Mouse (Mus musculus) heart, embryonic 13.5 days (tissue): Measurements from ENCODE around the gene Cnnm2. TPM values are rescaled to one million over a fixed set of nuclear protein-coding genes. Genes with fewer than 3 reads are reported as not detected.
"Not testable (repeated sequence)": the region's sequence is repeated elsewhere in the genome, so short reads cannot be mapped to it uniquely, and the experiment has no call there.

Experiments
- ATAC-seq: fragments of 200-750 bp; cut with Nextera tagmentation; 2 replicates; pipeline ENCODE4 v1.8.0; 2017; ENCODE audit warnings: moderate TSS enrichment; ENCODE audit not compliant: insufficient number of reproducible peaks, low FRiP score, low TSS enrichment; ENCODE audit errors: extremely low read depth
- H3K27ac ChIP-seq: fragments of 300-500 bp; sonication (generic); replicated peaks from 2 replicates; pipeline ENCODE4 v1.5.1; 2015; ENCODE audit warnings: moderate library complexity, mild to moderate bottlenecking, inconsistent platforms
- H3K27me3 ChIP-seq: fragments of 300-500 bp; sonication (generic); replicated peaks from 2 replicates; pipeline ENCODE4 v1.6.1; 2015; ENCODE audit warnings: mild to moderate bottlenecking, inconsistent platforms
- H3K36me3 ChIP-seq: fragments of 300-500 bp; sonication (generic); 2 replicates; pipeline ENCODE4 v1.6.1; 2015; ENCODE audit warnings: mild to moderate bottlenecking, inconsistent platforms
- H3K4me1 ChIP-seq: fragments of 300-500 bp; sonication (generic); 2 replicates; pipeline ENCODE4 v1.6.1; 2015; ENCODE audit warnings: inconsistent platforms
- H3K4me2 ChIP-seq: fragments of 300-500 bp; sonication (generic); 2 replicates; pipeline ENCODE4 v1.6.1; 2015; ENCODE audit warnings: inconsistent platforms, mild to moderate bottlenecking, moderate library complexity
- H3K4me3 ChIP-seq: fragments of 300-500 bp; sonication (generic); 2 replicates; pipeline ENCODE4 v1.5.1; 2015; ENCODE audit warnings: moderate library complexity, mild to moderate bottlenecking, inconsistent platforms
- H3K9ac ChIP-seq: fragments of 300-500 bp; sonication (generic); 2 replicates; pipeline ENCODE4 v1.6.1; 2015; ENCODE audit warnings: inconsistent platforms, mild to moderate bottlenecking, moderate library complexity
- H3K9me3 ChIP-seq: fragments of 300-500 bp; sonication (generic); 2 replicates; pipeline ENCODE4 v1.6.1; 2016; ENCODE audit warnings: inconsistent platforms
- WGBS: fragments of 180-500 bp; shearing (Covaris S2); methylation state at CpG from one replicate; pipeline ENCODE4 v1.1.7; 2015; ENCODE audit warnings: mixed read lengths; 5-methylcytosine and 5-hydroxymethylcytosine counted together
- polyA plus RNA-seq: library from polyadenylated mRNA; unstranded; fragments of >200 nt; fragmentation: Nextera tagmentation; extraction: Ambion mirVana; gene quantifications from 2 replicates; pipeline ENCODE4 v1.2.1, GENCODE M21; 2015

Gene Cnnm2
- polyA plus RNA-seq, result 2.4 and 2.5 TPM in 2 replicates

GRCm38 (mm10) chr19:46761247-46761946 is at the start of gene Cnnm2:
Cnnm2 (plus strand) TSS chr19:46761596.
- no peaks in the 10 kb centered on the region for H3K36me3 ChIP-seq
- peak within 1 kb of the TSS; percentile 100 for H3K4me2 ChIP-seq
- H3K9me3 ChIP-seq, result no peaks in the 10 kb centered on the region
- WGBS, result under 1% methylated on average over 59 of the region's 59 CpGs
- peak within 1 kb of the TSS; percentile 63 for H3K27ac ChIP-seq
- H3K4me3 ChIP-seq, result peak within 1 kb of the TSS; percentile 83
- peak within 1 kb of the TSS; percentile 86 for H3K9ac ChIP-seq
- peaks cover 29% of the 10 kb centered on the region for H3K4me1 ChIP-seq
- peak; percentile 97 for ATAC-seq
- peaks cover 18% of the 10 kb centered on the region; the same call in 1 of the 2 replicates for H3K27me3 ChIP-seq

DNA sequence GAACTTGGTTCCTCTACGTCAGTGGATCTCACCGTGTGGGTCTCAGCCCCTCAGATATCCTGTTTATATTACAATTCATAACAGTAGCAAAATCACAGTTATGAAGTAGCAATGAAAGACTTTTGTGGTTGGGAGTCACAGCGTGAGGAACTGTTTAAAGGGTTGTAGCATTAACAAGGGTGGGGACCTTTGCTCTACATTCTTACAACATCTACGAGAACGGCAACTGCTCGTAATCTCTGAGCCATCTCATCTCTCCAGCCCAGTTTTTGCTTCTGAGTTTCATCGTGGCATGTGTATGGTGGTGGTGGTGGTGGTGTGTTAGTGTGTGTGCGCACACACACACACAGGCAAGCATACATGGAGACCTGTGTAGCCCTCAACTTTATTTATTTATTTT is 47.2 kb upstream of the Cnnm2 start:
- Histone ChIP-seq H3K4me1 (no peaks in the 10 kb centered on the region), H3K36me3 (peaks cover 72% of the 10 kb centered on the region), H3K9ac (no peak overlapping the region), H3K9me3 (peaks cover 4% of the 10 kb centered on the region), H3K27ac (no peak overlapping the region), H3K4me2 (no peak overlapping the region), H3K27me3 (no peaks in the 10 kb centered on the region), H3K4me3 (no peak overlapping the region)
- no peak for ATAC-seq
- 87% methylated on average over 8 of the region's 8 CpGs for WGBS

GRCm38 (mm10) chr19:46715016-46715415 is 46.4 kb upstream of the Cnnm2 start:
- H3K4me3 ChIP-seq, result no peak overlapping the region
- WGBS, result 79% methylated on average over 8 of the region's 8 CpGs

DNA sequence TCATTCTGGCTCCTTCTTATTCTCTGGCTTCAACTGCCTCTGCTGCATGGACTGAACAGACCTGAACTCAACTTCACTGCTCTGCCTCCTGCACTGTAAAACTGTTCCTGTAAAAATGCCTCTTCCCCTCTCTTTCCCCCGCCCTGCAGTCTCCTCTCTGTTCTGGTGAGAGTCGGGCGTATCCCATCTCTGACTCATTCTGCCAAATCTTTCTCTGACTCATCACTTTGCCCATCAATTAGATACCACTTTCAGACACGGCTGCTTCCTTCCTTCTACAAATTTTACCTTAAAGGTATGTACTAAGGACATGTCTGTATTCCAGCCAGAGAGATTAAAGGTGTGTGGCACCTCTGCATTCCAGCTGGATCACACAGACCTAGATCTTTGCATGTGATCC is 43.2 kb upstream of the Cnnm2 start:
- Histone ChIP-seq H3K4me2 (no peak overlapping the region), H3K27ac (no peak overlapping the region), H3K4me3 (no peak overlapping the region), H3K36me3 (peaks cover 77% of the 10 kb centered on the region), H3K9me3 (peaks cover 4% of the 10 kb centered on the region), H3K4me1 (peaks cover 4% of the 10 kb centered on the region; the same call in 1 of the 2 replicates), H3K27me3 (no peaks in the 10 kb centered on the region), H3K9ac (no peak overlapping the region)
- no peak for ATAC-seq
- 76% methylated on average over 4 of the region's 4 CpGs for whole genome bisulfite sequencing

More at GRCm38 (mm10) chr19:46715016-46715415, 46.4 kb upstream of the Cnnm2 start:
- no peaks in the 10 kb centered on the region for H3K4me1 ChIP-seq
- H3K9ac ChIP-seq, result no peak overlapping the region
- H3K36me3 ChIP-seq, result peaks cover 70% of the 10 kb centered on the region
- H3K27me3 ChIP-seq, result no peaks in the 10 kb centered on the region
- H3K4me2 ChIP-seq, result no peak overlapping the region
- peaks cover 4% of the 10 kb centered on the region for H3K9me3 ChIP-seq
- ATAC-seq, result no peak
- no peak overlapping the region for H3K27ac ChIP-seq

- Histone ChIP-seq H3K9me3 (no peaks in the 10 kb centered on the region), H3K4me3 (no peak overlapping the region), H3K27ac (no peak overlapping the region), H3K36me3 (peaks cover 64% of the 10 kb centered on the region), H3K27me3 (no peaks in the 10 kb centered on the region), H3K9ac (no peak overlapping the region), H3K4me2 (no peak overlapping the region), H3K4me1 (peaks cover 21% of the 10 kb centered on the region)
- ATAC-seq, result no peak
- 63% methylated on average over 11 of the region's 11 CpGs for WGBS
Measured at GRCm38 (mm10) chr19:46724411-46724810, 37.0 kb upstream of the Cnnm2 start.

DNA sequence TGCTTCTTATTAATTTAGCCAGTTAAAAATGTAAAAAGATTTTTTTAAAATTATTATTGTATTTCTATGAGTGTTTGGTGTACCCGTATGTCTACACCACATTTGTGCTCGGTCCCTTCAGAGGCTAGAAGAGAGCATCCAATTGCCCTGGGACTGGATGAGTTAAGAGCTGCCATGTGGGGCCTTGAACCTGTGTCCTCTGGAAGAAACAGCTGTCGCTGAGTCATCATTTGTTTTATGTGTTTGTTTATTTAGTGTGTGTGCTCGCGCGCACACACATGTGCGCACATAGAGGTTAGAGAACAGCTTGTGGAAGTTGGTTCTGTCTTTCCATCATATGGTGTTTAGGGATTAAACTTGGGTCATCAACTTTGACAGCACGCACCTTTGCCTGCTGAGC is 35.3 kb upstream of the Cnnm2 start:
- 95% methylated on average over 8 of the region's 8 CpGs for WGBS
- Histone ChIP-seq H3K9ac (no peak overlapping the region), H3K36me3 (peaks cover 53% of the 10 kb centered on the region), H3K27ac (no peak overlapping the region), H3K4me3 (no peak overlapping the region), H3K4me2 (no peak overlapping the region), H3K9me3 (no peaks in the 10 kb centered on the region), H3K4me1 (peaks cover 21% of the 10 kb centered on the region), H3K27me3 (no peaks in the 10 kb centered on the region)
- no peak for ATAC-seq

DNA sequence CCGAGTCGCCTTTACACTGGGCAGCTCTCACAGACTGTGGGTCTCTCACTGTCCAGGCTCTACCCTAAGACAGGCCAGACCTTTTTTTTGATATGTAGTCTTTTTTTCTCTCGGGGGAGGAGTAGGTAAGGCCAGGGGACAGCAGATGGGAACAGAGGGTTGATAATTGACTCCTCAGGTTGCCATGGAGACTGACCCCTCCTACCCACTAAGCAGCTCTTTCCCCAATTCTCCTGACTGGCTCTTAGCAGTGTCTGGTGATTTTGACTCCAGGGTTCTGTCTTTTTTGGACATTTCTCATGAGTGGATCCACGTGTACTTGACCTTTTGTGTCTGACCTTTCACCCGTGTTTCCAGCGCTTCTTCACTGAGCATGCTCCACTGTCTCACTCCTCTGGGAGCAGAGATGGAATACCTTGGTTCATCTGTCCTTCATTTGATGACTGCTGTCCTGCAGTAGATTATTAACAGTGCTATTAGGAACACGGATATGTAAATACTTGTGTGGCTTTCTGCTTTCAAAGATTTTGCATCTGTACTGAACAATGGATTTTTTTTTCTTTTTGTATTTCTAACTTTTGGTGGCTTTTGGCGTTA is 34.2 kb upstream of the Cnnm2 start:
- peaks cover 45% of the 10 kb centered on the region for H3K36me3 ChIP-seq
- no peaks in the 10 kb centered on the region for H3K9me3 ChIP-seq
- peaks cover 16% of the 10 kb centered on the region for H3K4me1 ChIP-seq
- H3K4me2 ChIP-seq, result no peak overlapping the region
- H3K9ac ChIP-seq, result no peak overlapping the region
- H3K27me3 ChIP-seq, result no peaks in the 10 kb centered on the region
- H3K4me3 ChIP-seq, result no peak overlapping the region
- no peak for ATAC-seq
- WGBS, result 50% methylated on average over 8 of the region's 8 CpGs
- no peak overlapping the region for H3K27ac ChIP-seq

DNA sequence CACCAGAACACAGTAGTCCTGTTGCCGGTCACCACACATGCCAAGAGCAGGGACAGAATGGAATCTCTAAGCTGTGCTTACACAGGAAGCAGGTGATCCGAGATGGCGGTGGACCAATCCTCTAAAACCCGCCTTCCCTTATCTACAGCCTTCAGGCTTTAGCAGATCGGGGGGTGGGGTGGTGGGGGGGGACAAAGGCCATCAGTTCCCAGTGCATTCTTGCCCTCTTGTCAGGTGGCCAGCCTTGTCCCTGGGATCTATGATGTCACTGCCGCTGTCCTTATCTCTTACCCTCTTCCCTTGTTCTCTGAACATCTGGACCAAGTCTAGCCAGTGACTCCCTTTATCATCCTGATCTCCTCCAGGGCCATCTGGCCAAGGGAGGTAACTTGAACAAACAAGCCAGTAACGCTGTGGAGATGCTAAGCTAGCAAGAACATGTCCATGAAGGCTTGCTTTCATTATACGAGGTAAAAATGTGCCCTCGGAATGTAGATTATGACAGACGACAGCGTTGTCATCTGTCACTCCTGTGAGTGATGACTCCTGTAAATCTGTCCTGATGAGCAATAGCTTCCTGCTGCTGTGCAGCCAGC is 33.4 kb upstream of the Cnnm2 start:
- 23% methylated on average over 11 of the region's 11 CpGs for WGBS
- Histone ChIP-seq H3K9me3 (no peaks in the 10 kb centered on the region), H3K4me1 (peaks cover 16% of the 10 kb centered on the region), H3K27me3 (no peaks in the 10 kb centered on the region), H3K4me3 (no peak overlapping the region), H3K4me2 (peak overlapping the region; percentile 31), H3K9ac (peak overlapping the region; percentile 12; the same call in 1 of the 2 replicates), H3K36me3 (peaks cover 41% of the 10 kb centered on the region), H3K27ac (no peak overlapping the region)
- ATAC-seq, result peak; percentile 37; the same call in 1 of the 2 replicates

DNA sequence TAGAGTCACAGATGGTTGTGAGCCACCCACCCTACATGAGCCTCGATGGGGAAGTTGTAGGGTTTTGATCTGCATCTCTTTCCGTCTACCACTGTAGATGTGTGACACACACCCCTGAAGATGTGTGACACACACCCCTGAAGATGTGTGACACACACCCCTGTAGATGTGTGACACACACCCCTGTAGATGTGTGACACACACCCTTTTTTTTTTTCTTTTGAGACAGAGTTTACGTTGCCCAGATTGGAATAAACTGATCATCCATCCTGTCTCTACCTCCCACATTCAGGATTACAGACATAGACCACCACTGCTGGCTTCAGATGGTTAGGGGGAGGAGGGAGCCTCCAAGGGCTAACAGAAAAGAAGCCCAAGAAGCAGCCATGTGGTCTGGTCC is 32.5 kb upstream of the Cnnm2 start:
- no peak for ATAC-seq
- no peak overlapping the region for H3K9ac ChIP-seq
- H3K27me3 ChIP-seq, result no peaks in the 10 kb centered on the region
- 68% methylated on average over 3 of the region's 3 CpGs for WGBS
- H3K36me3 ChIP-seq, result peaks cover 39% of the 10 kb centered on the region
- H3K4me3 ChIP-seq, result no peak overlapping the region
- no peaks in the 10 kb centered on the region for H3K9me3 ChIP-seq
- H3K4me2 ChIP-seq, result no peak overlapping the region
- H3K4me1 ChIP-seq, result peaks cover 23% of the 10 kb centered on the region
- no peak overlapping the region for H3K27ac ChIP-seq

- Histone ChIP-seq H3K4me1 (peaks cover 40% of the 10 kb centered on the region), H3K9me3 (no peaks in the 10 kb centered on the region), H3K9ac (no peak overlapping the region), H3K27me3 (no peaks in the 10 kb centered on the region), H3K27ac (no peak overlapping the region), H3K4me3 (no peak overlapping the region), H3K36me3 (peaks cover 19% of the 10 kb centered on the region), H3K4me2 (no peak overlapping the region)
- WGBS, result 89% methylated on average over 10 of the region's 10 CpGs
- no peak for ATAC-seq
Measured at GRCm38 (mm10) chr19:46731351-46731750, 30.0 kb upstream of the Cnnm2 start.

GRCm38 (mm10) chr19:46732673-46733072 is 28.7 kb upstream of the Cnnm2 start:
- not testable (repeated sequence) for H3K4me2 ChIP-seq, ATAC-seq, H3K9ac ChIP-seq, H3K27ac ChIP-seq, H3K9me3 ChIP-seq, H3K4me3 ChIP-seq, H3K27me3 ChIP-seq
- Histone ChIP-seq H3K4me1 (peaks cover 39% of the 10 kb centered on the region), H3K36me3 (peaks cover 23% of the 10 kb centered on the region)
- 95% methylated on average over 5 of the region's 5 CpGs for WGBS
